Mouse (Mus musculus): ENCODE results near the gene Msh5.
"Not testable (repeated sequence)": the region's sequence is repeated elsewhere in the genome, so short reads cannot be mapped to it uniquely, and the experiment has no call there.

Msh5 gene

GRCm38 (mm10) chr17:35048932-35049440 lies 2.4 kb upstream of the Msh5 start:
- DNase-seq (ENCODE audit: low read depth, low spot score), result no peak

- DNase-seq (ENCODE audit: low read depth, low spot score), result no peak
Observed at GRCm38 (mm10) chr17:35048149-35048931, 1.8 kb upstream of the Msh5 start.

- no peak for DNase-seq (ENCODE audit: low read depth, low spot score)
Observed at GRCm38 (mm10) chr17:35047688-35048087, 1.1 kb upstream of the Msh5 start.

GRCm38 (mm10) chr17:35045807-35046680 lies 501 bp downstream of the Msh5 start:
- no peak for DNase-seq (ENCODE audit: low read depth, low spot score)

GRCm38 (mm10) chr17:35044904-35045806 lies 1.4 kb downstream of the Msh5 start:
- DNase-seq (ENCODE audit: low read depth, low spot score), result no peak

GRCm38 (mm10) chr17:35043794-35044193 lies 2.8 kb downstream of the Msh5 start:
- DNase-seq (ENCODE audit: low read depth, low spot score), result no peak

GRCm38 (mm10) chr17:35039121-35039873 lies 7.2 kb downstream of the Msh5 start:
- no peak for DNase-seq (ENCODE audit: low read depth, low spot score)

- DNase-seq (ENCODE audit: low read depth, low spot score), result no peak
Observed at GRCm38 (mm10) chr17:35034896-35035295, 11.6 kb downstream of the Msh5 start.

GRCm38 (mm10) chr17:35033703-35034102 lies 12.8 kb downstream of the Msh5 start:
- DNase-seq (ENCODE audit: low read depth, low spot score), result not testable (repeated sequence)

- DNase-seq (ENCODE audit: low read depth, low spot score), result no peak
Observed at GRCm38 (mm10) chr17:35032323-35032870, 14.1 kb downstream of the Msh5 start.

GRCm38 (mm10) chr17:35031880-35032279 lies 14.7 kb downstream of the Msh5 start:
- DNase-seq (ENCODE audit: low read depth, low spot score), result no peak

GRCm38 (mm10) chr17:35031272-35031671 lies 15.3 kb downstream of the Msh5 start:
- no peak for DNase-seq (ENCODE audit: low read depth, low spot score)

- no peak for DNase-seq (ENCODE audit: low read depth, low spot score)
Observed at GRCm38 (mm10) chr17:35029691-35030532, 16.6 kb downstream of the Msh5 start.

- DNase-seq (ENCODE audit: low read depth, low spot score), result no peak
Observed at GRCm38 (mm10) chr17:35028315-35028714, 18.2 kb downstream of the Msh5 start.

GRCm38 (mm10) chr17:35027277-35028068 lies 19.1 kb downstream of the Msh5 start, which contains the start of gene Sapcd1:
Gene Sapcd1 (minus strand): TSS chr17:35028016.
- DNase-seq (ENCODE audit: low read depth, low spot score), result peak; percentile 70

GRCm38 (mm10) chr17:35026206-35026605 lies 20.3 kb downstream of the Msh5 start:
- no peak for DNase-seq (ENCODE audit: low read depth, low spot score)

GRCm38 (mm10) chr17:35024691-35025488 lies 21.7 kb downstream of the Msh5 start:
- no peak for DNase-seq (ENCODE audit: low read depth, low spot score)

- no peak for DNase-seq (ENCODE audit: low read depth, low spot score)
Observed at GRCm38 (mm10) chr17:35024261-35024660, 22.3 kb downstream of the Msh5 start.
